Mouse (Mus musculus): ENCODE data around the gene Lhx5.

DNA sequence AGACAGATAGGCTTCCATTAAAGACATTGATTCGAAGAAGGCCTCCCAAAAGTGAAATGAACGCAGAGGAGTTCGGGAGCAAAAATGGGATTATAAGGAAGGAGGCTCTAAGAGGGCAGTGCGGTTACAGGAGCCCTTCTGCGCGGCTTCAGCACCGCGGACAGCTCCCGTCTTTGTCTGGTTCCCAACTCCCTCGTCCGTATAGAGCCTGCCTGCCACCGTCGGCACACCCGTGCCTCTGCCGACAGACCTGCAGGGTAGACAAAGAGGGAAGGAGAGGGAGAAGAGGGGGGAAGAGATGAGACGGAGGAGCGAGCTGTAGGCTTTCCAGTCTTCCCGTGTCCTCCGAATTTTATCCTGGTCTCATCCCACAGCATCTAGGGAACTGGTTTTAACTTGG is 7.5 kb upstream of the Lhx5 start:
- TF ChIP-seq CTCF (conservative IDR thresholded peaks at IDR 0.05 in 1 of 2, IDR thresholded peaks at IDR 0.05 in 1 of 2; ENCODE audit: low read depth in 2 of 2, low read length in 2 of 2) = no peak
- TF ChIP-seq MAFK (IDR thresholded peaks at IDR 0.05; ENCODE audit: insufficient replicate concordance, low read length) = no peak
- TF ChIP-seq ZC3H11A (IDR thresholded peaks at IDR 0.05; ENCODE audit: low read depth, low read length) = no peak
- TF ChIP-seq RAD21 (IDR thresholded peaks at IDR 0.05; ENCODE audit: low read depth, low read length) = no peak
- no peak for TF ChIP-seq POLR2A (IDR thresholded peaks at IDR 0.05; ENCODE audit: low read depth, low read length)
- no peak for TF ChIP-seq MAX (IDR thresholded peaks at IDR 0.05; ENCODE audit: low read length)
- no peak for TF ChIP-seq GABPA (IDR thresholded peaks at IDR 0.05; ENCODE audit: insufficient replicate concordance, low read depth, low read length)
- TF ChIP-seq EP300 (IDR thresholded peaks at IDR 0.05; ENCODE audit: low read length) = no peak
- TF ChIP-seq CHD2 (IDR thresholded peaks at IDR 0.05; ENCODE audit: low read length) = no peak
- no peak for TF ChIP-seq TBP (conservative IDR thresholded peaks at IDR 0.05; ENCODE audit: low read depth, low read length)
- no peak for TF ChIP-seq ZMIZ1 (IDR thresholded peaks at IDR 0.05; ENCODE audit: low read depth, low read length)
